ENCODE assay signal across 11 mouse cellular contexts in the genomic region with DNA sequence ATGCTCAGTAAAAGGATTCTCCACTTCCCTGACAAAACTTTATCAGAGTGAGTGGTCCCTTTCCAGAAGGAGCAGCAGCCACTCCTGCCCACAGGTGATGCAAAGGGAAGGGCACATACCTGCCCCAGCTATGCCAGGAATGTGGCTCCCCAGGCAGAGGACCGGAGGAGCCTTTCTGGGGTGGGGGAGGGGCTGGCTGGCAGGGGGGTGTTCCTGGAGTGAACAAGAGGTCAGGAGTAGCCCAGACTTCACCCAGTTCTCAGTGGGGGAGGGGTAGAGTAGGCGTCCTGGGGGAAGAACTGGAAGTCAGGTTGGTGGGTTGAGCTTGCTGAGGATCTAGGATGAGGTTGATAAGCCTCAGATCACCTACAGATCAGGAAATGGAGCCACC. TPM values are rescaled to one million over a fixed set of nuclear protein-coding genes. Genes with fewer than 3 reads are reported as not detected.
DNase-seq lines count a peak whose midpoint lies in the region; ATAC-seq and TF ChIP-seq lines count a peak whose summit lies in the region.
"Had no signal": no experiment of that assay in that cellular context is flagged by ENCODE, and none has a peak within 500 bp of the region (broad histone marks: within the 10 kb centered on the region; RNA-seq: fewer than 3 reads in every experiment).

No protein-coding gene starts in this region.

- 0 out of 2 replicates have a peak overlapping the region, but pooled peaks have one; percentile 8 for H3K4me2 ChIP-seq in forebrain, embryonic 13.5 days
- H3K4me2 ChIP-seq in forebrain, postnatal 0 days (ENCODE audit: low read depth), result no peak overlapping the region
- H3K4me2 ChIP-seq in kidney, embryonic 16.5 days (replicated peaks; ENCODE audit: low read depth, low read length), result peak overlapping the region; percentile 95
- no peak overlapping the region for H3K4me2 ChIP-seq in liver, embryonic 12.5 days
- H3K4me2 ChIP-seq: liver, embryonic 15.5 days had no signal

- peaks cover 84% of the 10 kb centered on the region for H3K4me1 ChIP-seq in forebrain, embryonic 13.5 days
- peaks cover 22% of the 10 kb centered on the region for H3K4me1 ChIP-seq in forebrain, postnatal 0 days (ENCODE audit: insufficient read depth)
- peaks cover 82% of the 10 kb centered on the region for H3K4me1 ChIP-seq in kidney, embryonic 16.5 days (ENCODE audit: insufficient read depth, low read length)
- H3K4me1 ChIP-seq in liver, embryonic 12.5 days, result peaks cover 77% of the 10 kb centered on the region

- H3K27ac ChIP-seq in forebrain, embryonic 13.5 days, result peak overlapping the region; percentile 36; the same call in 1 of the 2 replicates
- no peak overlapping the region for H3K27ac ChIP-seq in forebrain, postnatal 0 days (ENCODE audit: low read depth, low read length)
- peak overlapping the region; percentile 91 for H3K27ac ChIP-seq in kidney, embryonic 16.5 days (ENCODE audit: low read length)
- H3K27ac ChIP-seq in liver, embryonic 12.5 days, result no peak overlapping the region
- H3K27ac ChIP-seq: liver, embryonic 15.5 days had no signal

- TF ChIP-seq CTCF in forebrain, postnatal 0 days (IDR thresholded peaks at IDR 0.05; ENCODE audit: low read depth), result no peak

- no peaks in the 10 kb centered on the region for H3K27me3 ChIP-seq in forebrain, embryonic 13.5 days
- no peaks in the 10 kb centered on the region for H3K27me3 ChIP-seq in forebrain, postnatal 0 days (ENCODE audit: insufficient read depth, low read length)
- H3K27me3 ChIP-seq in kidney, embryonic 16.5 days (ENCODE audit: insufficient read depth, low read length), result no peaks in the 10 kb centered on the region
- H3K27me3 ChIP-seq in liver, embryonic 12.5 days (replicated peaks), result peaks cover 45% of the 10 kb centered on the region

- DNase-seq in forebrain, postnatal 0 days, result no peak
- peak; percentile 98 for DNase-seq in R1 (ENCODE audit: low read depth, low spot score)
- peak; percentile 52 for DNase-seq in lung, postnatal 25 days (ENCODE audit: low spot score)
- no peak for DNase-seq in layer of hippocampus, postnatal 25 days (ENCODE audit: extremely low spot score in 1 of 2, low spot score in 1 of 2)
- no peak for DNase-seq in MN1 (ENCODE audit: low spot score)
- DNase-seq: retina, postnatal 1 day; thymus, postnatal 36 days had no signal

- H3K9ac ChIP-seq in forebrain, embryonic 13.5 days, result no peak overlapping the region
- H3K9ac ChIP-seq in forebrain, postnatal 0 days, result no peak overlapping the region
- no peak overlapping the region for H3K9ac ChIP-seq in kidney, embryonic 16.5 days (replicated peaks; ENCODE audit: low read length)
- no peak overlapping the region for H3K9ac ChIP-seq in liver, embryonic 12.5 days

- 24% methylated on average over 2 of the region's 2 CpGs for WGBS in forebrain, embryonic 13.5 days
- 27% methylated on average over 2 of the region's 2 CpGs for WGBS in forebrain, postnatal 0 days
- WGBS in kidney, embryonic 16.5 days, result 20% methylated on average over 2 of the region's 2 CpGs
- WGBS in liver, embryonic 12.5 days (ENCODE audit: insufficient replicate concordance), result 56% methylated on average over 2 of the region's 2 CpGs

- no peak for ATAC-seq in forebrain, embryonic 13.5 days
- no peak for ATAC-seq in forebrain, postnatal 0 days
- ATAC-seq in kidney, embryonic 16.5 days (ENCODE audit: low FRiP score, low TSS enrichment), result no peak
- no peak for ATAC-seq in liver, embryonic 12.5 days

- H3K9me3 ChIP-seq in forebrain, embryonic 13.5 days (replicated peaks), result no peaks in the 10 kb centered on the region
- no peaks in the 10 kb centered on the region for H3K9me3 ChIP-seq in forebrain, postnatal 0 days (ENCODE audit: low read length)
- H3K9me3 ChIP-seq in kidney, embryonic 16.5 days (ENCODE audit: low read length), result no peaks in the 10 kb centered on the region
- no peaks in the 10 kb centered on the region for H3K9me3 ChIP-seq in liver, embryonic 12.5 days (replicated peaks)
- H3K9me3 ChIP-seq: liver, embryonic 15.5 days had no signal

- peaks cover 56% of the 10 kb centered on the region for H3K36me3 ChIP-seq in forebrain, embryonic 13.5 days (ENCODE audit: poor library complexity, severe bottlenecking)
- H3K36me3 ChIP-seq in forebrain, postnatal 0 days (ENCODE audit: insufficient read depth), result peaks cover 25% of the 10 kb centered on the region; the same call in 1 of the 2 replicates
- H3K36me3 ChIP-seq in kidney, embryonic 16.5 days (ENCODE audit: insufficient read depth, low read length), result peaks cover 16% of the 10 kb centered on the region
- peaks cover 17% of the 10 kb centered on the region; the same call in 1 of the 2 replicates for H3K36me3 ChIP-seq in liver, embryonic 12.5 days
- H3K36me3 ChIP-seq: liver, embryonic 15.5 days had no signal

- H3K4me3 ChIP-seq in forebrain, embryonic 13.5 days, result no peak overlapping the region
- H3K4me3 ChIP-seq in forebrain, postnatal 0 days (ENCODE audit: low read depth, low read length), result no peak overlapping the region
- H3K4me3 ChIP-seq in kidney, embryonic 16.5 days (ENCODE audit: low read length), result no peak overlapping the region
- H3K4me3 ChIP-seq in liver, embryonic 12.5 days, result no peak overlapping the region
- H3K4me3 ChIP-seq: liver, embryonic 15.5 days had no signal

RNA-seq across cellular contexts. Expression of a gene that starts 4.1 kb away (rescaled TPM):
- polyA plus RNA-seq in forebrain, embryonic 13.5 days (2015; fragmentation: Nextera tagmentation; extraction: Ambion mirVana), result 91.4 and 107 TPM in 2 replicates
- total RNA-seq in forebrain, postnatal 0 days (2014; rRNA removed), result 218 and 261 TPM in 2 replicates
- polyA plus RNA-seq in forebrain, postnatal 0 days (2015; fragmentation: Nextera tagmentation; extraction: Ambion mirVana), result 48.2 and 61.3 TPM in 2 replicates
- polyA plus RNA-seq in kidney, embryonic 16.5 days (2015; fragmentation: Nextera tagmentation; extraction: Ambion mirVana), result 109 and 111 TPM in 2 replicates
- 16.1 and 17.8 TPM in 2 replicates for polyA plus RNA-seq in liver, embryonic 12.5 days (2016; fragmentation: Nextera tagmentation; extraction: Ambion mirVana)
- total RNA-seq in layer of hippocampus, postnatal 25 days (2021), result 100 to 1,000 TPM; 142 to 167 TPM

RNA-seq across cellular contexts. Expression of a gene that starts 7.4 kb away (rescaled TPM):
- 1.3 TPM in 2 replicates for polyA plus RNA-seq in forebrain, embryonic 13.5 days (2015; fragmentation: Nextera tagmentation; extraction: Ambion mirVana)
- 1.4 and 2.2 TPM in 2 replicates for total RNA-seq in forebrain, postnatal 0 days (2014; rRNA removed)
- polyA plus RNA-seq in forebrain, postnatal 0 days (2015; fragmentation: Nextera tagmentation; extraction: Ambion mirVana), result 2.4 and 3.4 TPM in 2 replicates
- 2.2 and 2.8 TPM in 2 replicates for polyA plus RNA-seq in kidney, embryonic 16.5 days (2015; fragmentation: Nextera tagmentation; extraction: Ambion mirVana)
- polyA plus RNA-seq in liver, embryonic 12.5 days (2016; fragmentation: Nextera tagmentation; extraction: Ambion mirVana), result 2.6 and 3.2 TPM in 2 replicates
- under 1 TPM in 1 of 2 experiments, not detected in 1; 0.49 TPM for total RNA-seq in layer of hippocampus, postnatal 25 days (2021)

RNA-seq across cellular contexts. Expression of a gene that starts 9.9 kb away (rescaled TPM):
- polyA plus RNA-seq in forebrain, embryonic 13.5 days (2015; fragmentation: Nextera tagmentation; extraction: Ambion mirVana), result 6.2 and 7.6 TPM in 2 replicates
- total RNA-seq in forebrain, postnatal 0 days (2014; rRNA removed), result 3.5 and 5.7 TPM in 2 replicates
- polyA plus RNA-seq in forebrain, postnatal 0 days (2015; fragmentation: Nextera tagmentation; extraction: Ambion mirVana), result 1.8 and 3.4 TPM in 2 replicates
- 8.1 and 8.7 TPM in 2 replicates for polyA plus RNA-seq in kidney, embryonic 16.5 days (2015; fragmentation: Nextera tagmentation; extraction: Ambion mirVana)
- polyA plus RNA-seq in liver, embryonic 12.5 days (2016; fragmentation: Nextera tagmentation; extraction: Ambion mirVana), result 1.3 and 1.4 TPM in 2 replicates
- total RNA-seq in layer of hippocampus, postnatal 25 days (2021), result 1 to 10 TPM; 5.4 to 6.9 TPM

RNA-seq across cellular contexts. Expression of a gene that starts 22.5 kb away (rescaled TPM):
- polyA plus RNA-seq in forebrain, embryonic 13.5 days (2015; fragmentation: Nextera tagmentation; extraction: Ambion mirVana), result 1.2 and 1.6 TPM in 2 replicates
- total RNA-seq in forebrain, postnatal 0 days (2014; rRNA removed), result 1.1 and 1.3 TPM in 2 replicates
- 0.69 and 0.86 TPM in 2 replicates for polyA plus RNA-seq in forebrain, postnatal 0 days (2015; fragmentation: Nextera tagmentation; extraction: Ambion mirVana)
- polyA plus RNA-seq in kidney, embryonic 16.5 days (2015; fragmentation: Nextera tagmentation; extraction: Ambion mirVana), result 0.70 and 0.90 TPM in 2 replicates
- 0.12 TPM in 2 replicates for polyA plus RNA-seq in liver, embryonic 12.5 days (2016; fragmentation: Nextera tagmentation; extraction: Ambion mirVana)
- total RNA-seq in layer of hippocampus, postnatal 25 days (2021), result under 1 TPM; 0.23 to 0.27 TPM

RNA-seq across cellular contexts. Expression of a gene that starts 41.5 kb away (rescaled TPM):
- polyA plus RNA-seq in forebrain, embryonic 13.5 days (2015; fragmentation: Nextera tagmentation; extraction: Ambion mirVana), result 22.4 and 26.2 TPM in 2 replicates
- total RNA-seq in forebrain, postnatal 0 days (2014; rRNA removed), result 37.2 and 43.7 TPM in 2 replicates
- 11.8 and 14.3 TPM in 2 replicates for polyA plus RNA-seq in forebrain, postnatal 0 days (2015; fragmentation: Nextera tagmentation; extraction: Ambion mirVana)
- polyA plus RNA-seq in kidney, embryonic 16.5 days (2015; fragmentation: Nextera tagmentation; extraction: Ambion mirVana), result 22.3 and 24.1 TPM in 2 replicates
- 7.2 TPM in 2 replicates for polyA plus RNA-seq in liver, embryonic 12.5 days (2016; fragmentation: Nextera tagmentation; extraction: Ambion mirVana)
- total RNA-seq in layer of hippocampus, postnatal 25 days (2021), result 10 to 100 TPM; 37.9 to 45.9 TPM

Comparison
In these comparisons a context has a peak if more than half of its experiments do, and no peak if none do; other contexts are left out.
1. H3K27ac ChIP-seq: peak in forebrain, embryonic 13.5 days (single experiment) and kidney, embryonic 16.5 days (single experiment); none in forebrain, postnatal 0 days (single experiment) and liver, embryonic 12.5 days (single experiment).
2. H3K4me2 ChIP-seq: peak in forebrain, embryonic 13.5 days (single experiment) and kidney, embryonic 16.5 days (single experiment); none in forebrain, postnatal 0 days (single experiment) and liver, embryonic 12.5 days (single experiment).
3. DNase-seq: peak in R1 (single experiment) and lung, postnatal 25 days (single experiment); none in forebrain, postnatal 0 days (single experiment), layer of hippocampus, postnatal 25 days (0 of 2) and MN1 (single experiment).